Mouse (Mus musculus): ENCODE measurements around the gene Nxph3. TPM values are rescaled to one million over a fixed set of nuclear protein-coding genes. Genes with fewer than 3 reads are reported as not detected.

Gene Nxph3
- polyA plus RNA-seq, 1 experiment from 2014 or later, result 7.5 TPM

Other genes starting within 250 kb of the Nxph3 start
- gene Kat7, start 204.3 kb downstream of the Nxph3 start, polyA plus RNA-seq (2015; fragmentation: Nextera tagmentation; extraction: Ambion mirVana), result 73.6 and 87.9 TPM in 2 replicates
- gene Fam117a, start 177.6 kb downstream of the Nxph3 start, polyA plus RNA-seq (2015; fragmentation: Nextera tagmentation; extraction: Ambion mirVana), result 2.7 and 2.9 TPM in 2 replicates
- gene Slc35b1, start 129.9 kb downstream of the Nxph3 start, polyA plus RNA-seq (2015; fragmentation: Nextera tagmentation; extraction: Ambion mirVana), result 152 and 154 TPM in 2 replicates
- 252 and 265 TPM in 2 replicates for gene Spop, start 100.5 kb downstream of the Nxph3 start, polyA plus RNA-seq (2015; fragmentation: Nextera tagmentation; extraction: Ambion mirVana)
- 8.2 and 8.7 TPM in 2 replicates for gene Ngfr, start 73.2 kb upstream of the Nxph3 start, polyA plus RNA-seq (2015; fragmentation: Nextera tagmentation; extraction: Ambion mirVana)
- gene Phb, start 152.4 kb upstream of the Nxph3 start, polyA plus RNA-seq (2015; fragmentation: Nextera tagmentation; extraction: Ambion mirVana), result 182 and 185 TPM in 2 replicates
- gene Zfp652, start 198.1 kb upstream of the Nxph3 start, polyA plus RNA-seq (2015; fragmentation: Nextera tagmentation; extraction: Ambion mirVana), result 36.8 and 38.5 TPM in 2 replicates
- gene B130006D01Rik, start 209.0 kb upstream of the Nxph3 start, polyA plus RNA-seq (2015; fragmentation: Nextera tagmentation; extraction: Ambion mirVana), result 1.3 and 2.4 TPM in 2 replicates